Mouse (Mus musculus) limb, embryonic 15.5 days (tissue): Measurements from ENCODE around the gene Hamp2. TPM values are rescaled to one million over a fixed set of nuclear protein-coding genes. Genes with fewer than 3 reads are reported as not detected.
A peak's percentile ranks its signal among the peaks of the same experiment; 100 is the strongest.

Source experiments
- ATAC-seq: fragments of 200-750 bp; cut with Nextera tagmentation; 2 replicates; pipeline ENCODE4 v1.8.0; 2017; ENCODE audit warnings: low read depth, moderate TSS enrichment; ENCODE audit not compliant: insufficient number of reproducible peaks, low FRiP score, low TSS enrichment
- H3K27ac ChIP-seq: fragments of 300-500 bp; sonication (generic); 2 replicates; pipeline ENCODE4 v1.5.1; 2015; ENCODE audit warnings: moderate library complexity, mild to moderate bottlenecking, inconsistent platforms
- H3K27me3 ChIP-seq: fragments of 300-500 bp; sonication (generic); 2 replicates; pipeline ENCODE4 v1.6.1; 2015; ENCODE audit warnings: inconsistent platforms
- H3K36me3 ChIP-seq: fragments of 300-500 bp; sonication (generic); 2 replicates; pipeline ENCODE4 v1.6.1; 2015; ENCODE audit warnings: inconsistent platforms
- H3K4me1 ChIP-seq: fragments of 300-500 bp; sonication (generic); 2 replicates; pipeline ENCODE4 v1.6.1; 2015; ENCODE audit warnings: inconsistent platforms
- H3K4me2 ChIP-seq: fragments of 300-500 bp; sonication (generic); 2 replicates; pipeline ENCODE4 v1.6.1; 2015; ENCODE audit warnings: mild to moderate bottlenecking, inconsistent platforms
- H3K4me3 ChIP-seq: fragments of 300-500 bp; sonication (generic); 2 replicates; pipeline ENCODE4 v1.5.1; 2015; ENCODE audit warnings: mild to moderate bottlenecking, inconsistent platforms
- H3K9ac ChIP-seq: fragments of 300-500 bp; sonication (generic); 2 replicates; pipeline ENCODE4 v1.6.1; 2015; ENCODE audit warnings: inconsistent platforms
- H3K9me3 ChIP-seq: fragments of 300-500 bp; sonication (generic); 2 replicates; pipeline ENCODE4 v1.6.1; 2016; ENCODE audit warnings: inconsistent platforms
- WGBS: fragments of 180-500 bp; shearing (Covaris S2); methylation state at CpG from one replicate; pipeline ENCODE4 v1.1.7; 2015; 5-methylcytosine and 5-hydroxymethylcytosine counted together
- polyA plus RNA-seq: library from polyadenylated mRNA; unstranded; fragments of >200 nt; fragmentation: Nextera tagmentation; extraction: Ambion mirVana; gene quantifications from 2 replicates; pipeline ENCODE4 v1.2.1, GENCODE M21; 2015

Gene Hamp2
- polyA plus RNA-seq, 1 experiment from 2014 or later, result not detected

- H3K27me3 ChIP-seq, result no peaks in the 10 kb centered on the region
- H3K36me3 ChIP-seq, result peaks cover 12% of the 10 kb centered on the region
- no peaks in the 10 kb centered on the region for H3K9me3 ChIP-seq
- no peak overlapping the region for H3K27ac ChIP-seq
- H3K9ac ChIP-seq, result no peak overlapping the region
- ATAC-seq, result no peak
- WGBS, result 88% methylated on average over 6 of the region's 6 CpGs
- peaks cover 22% of the 10 kb centered on the region for H3K4me1 ChIP-seq
- no peak overlapping the region for H3K4me2 ChIP-seq
- H3K4me3 ChIP-seq, result no peak overlapping the region
Observed at GRCm38 (mm10) chr7:30959786-30960349, 35.4 kb upstream of the Hamp2 start.

GRCm38 (mm10) chr7:30958866-30959487 is 34.5 kb upstream of the Hamp2 start:
- Histone ChIP-seq H3K9ac (no peak overlapping the region), H3K4me3 (no peak overlapping the region), H3K27ac (no peak overlapping the region), H3K27me3 (no peaks in the 10 kb centered on the region), H3K36me3 (peaks cover 21% of the 10 kb centered on the region), H3K4me2 (no peak overlapping the region), H3K4me1 (peaks cover 23% of the 10 kb centered on the region), H3K9me3 (no peaks in the 10 kb centered on the region)
- 94% methylated on average over 9 of the region's 9 CpGs for WGBS
- ATAC-seq, result no peak

GRCm38 (mm10) chr7:30958109-30958865 is 33.8 kb upstream of the Hamp2 start:
- WGBS, result 72% methylated on average over 28 of the region's 28 CpGs

GRCm38 (mm10) chr7:30957367-30957783 is 32.9 kb upstream of the Hamp2 start:
- WGBS, result under 1% methylated on average over 43 of the region's 43 CpGs
- Histone ChIP-seq H3K9me3 (no peaks in the 10 kb centered on the region), H3K4me1 (peaks cover 23% of the 10 kb centered on the region), H3K9ac (peak overlapping the region; percentile 99), H3K27ac (peak overlapping the region; percentile 99), H3K4me2 (peak overlapping the region; percentile 60), H3K27me3 (no peaks in the 10 kb centered on the region), H3K36me3 (peaks cover 37% of the 10 kb centered on the region), H3K4me3 (peak overlapping the region; percentile 92)
- peak; percentile 73 for ATAC-seq

More at GRCm38 (mm10) chr7:30958109-30958865, 33.8 kb upstream of the Hamp2 start:
- Histone ChIP-seq H3K27ac (peak overlapping the region; percentile 99), H3K9ac (peak overlapping the region; percentile 99), H3K4me1 (peaks cover 23% of the 10 kb centered on the region), H3K36me3 (peaks cover 28% of the 10 kb centered on the region), H3K9me3 (no peaks in the 10 kb centered on the region), H3K4me3 (peak overlapping the region; percentile 92), H3K27me3 (no peaks in the 10 kb centered on the region), H3K4me2 (peak overlapping the region; percentile 60)
- no peak for ATAC-seq

- Histone ChIP-seq H3K4me1 (peaks cover 23% of the 10 kb centered on the region), H3K9me3 (no peaks in the 10 kb centered on the region), H3K36me3 (peaks cover 42% of the 10 kb centered on the region), H3K27me3 (no peaks in the 10 kb centered on the region), H3K4me2 (peak within 1 kb of the TSS; percentile 84), H3K9ac (peak within 1 kb of the TSS; percentile 99), H3K4me3 (peak within 1 kb of the TSS; percentile 92), H3K27ac (peak within 1 kb of the TSS; percentile 99)
- peak; percentile 61 for ATAC-seq
- under 1% methylated on average over 29 of the region's 82 CpGs for WGBS
Observed at GRCm38 (mm10) chr7:30956756-30957366, 32.4 kb upstream of the Hamp2 start, which contains the start of gene Usf2. Gene Usf2 (minus strand): TSS chr7:30956803.

GRCm38 (mm10) chr7:30956357-30956751 is 31.9 kb upstream of the Hamp2 start:
- H3K9ac ChIP-seq, result peak overlapping the region; percentile 99
- peak overlapping the region; percentile 99 for H3K27ac ChIP-seq
- H3K4me3 ChIP-seq, result peak overlapping the region; percentile 92
- H3K27me3 ChIP-seq, result no peaks in the 10 kb centered on the region
- H3K9me3 ChIP-seq, result no peaks in the 10 kb centered on the region
- H3K4me2 ChIP-seq, result peak overlapping the region; percentile 84
- WGBS, result under 1% methylated on average over 28 of the region's 49 CpGs
- ATAC-seq, result peak; percentile 1; the same call in 1 of the 2 replicates
- H3K4me1 ChIP-seq, result peaks cover 23% of the 10 kb centered on the region
- H3K36me3 ChIP-seq, result peaks cover 46% of the 10 kb centered on the region

- Histone ChIP-seq H3K27ac (peak overlapping the region; percentile 99), H3K4me3 (peak overlapping the region; percentile 92), H3K4me1 (peaks cover 23% of the 10 kb centered on the region), H3K36me3 (peaks cover 51% of the 10 kb centered on the region), H3K9ac (peak overlapping the region; percentile 99), H3K9me3 (no peaks in the 10 kb centered on the region), H3K4me2 (peak overlapping the region; percentile 84), H3K27me3 (no peaks in the 10 kb centered on the region)
- peak; percentile 74 for ATAC-seq
- under 1% methylated on average over 53 of the region's 64 CpGs for WGBS
Observed at GRCm38 (mm10) chr7:30955584-30956356, 31.3 kb upstream of the Hamp2 start.

- Histone ChIP-seq H3K36me3 (peaks cover 58% of the 10 kb centered on the region), H3K4me1 (peaks cover 23% of the 10 kb centered on the region), H3K9me3 (no peaks in the 10 kb centered on the region), H3K27ac (no peak overlapping the region), H3K4me3 (peak overlapping the region; percentile 92), H3K27me3 (no peaks in the 10 kb centered on the region), H3K9ac (no peak overlapping the region), H3K4me2 (peak overlapping the region; percentile 84; the same call in 1 of the 2 replicates)
- WGBS, result 83% methylated on average over 12 of the region's 12 CpGs
- ATAC-seq, result no peak
Observed at GRCm38 (mm10) chr7:30954971-30955520, 30.6 kb upstream of the Hamp2 start.

- Histone ChIP-seq H3K9ac (no peak overlapping the region), H3K9me3 (no peaks in the 10 kb centered on the region), H3K27me3 (no peaks in the 10 kb centered on the region), H3K27ac (no peak overlapping the region), H3K4me2 (no peak overlapping the region), H3K36me3 (peaks cover 64% of the 10 kb centered on the region), H3K4me1 (peaks cover 23% of the 10 kb centered on the region), H3K4me3 (no peak overlapping the region)
- 88% methylated on average over 3 of the region's 3 CpGs for WGBS
- ATAC-seq, result no peak
Observed at GRCm38 (mm10) chr7:30954036-30954435, 29.6 kb upstream of the Hamp2 start.

- H3K4me1 ChIP-seq, result peaks cover 17% of the 10 kb centered on the region
- no peaks in the 10 kb centered on the region for H3K9me3 ChIP-seq
- H3K4me2 ChIP-seq, result no peak overlapping the region
- 81% methylated on average over 6 of the region's 6 CpGs for WGBS
- H3K27ac ChIP-seq, result no peak overlapping the region
- H3K4me3 ChIP-seq, result no peak overlapping the region
- H3K9ac ChIP-seq, result 0 out of 2 replicates have a peak overlapping the region, but pooled peaks have one; percentile 17
- H3K27me3 ChIP-seq, result no peaks in the 10 kb centered on the region
- ATAC-seq, result no peak
- peaks cover 64% of the 10 kb centered on the region for H3K36me3 ChIP-seq
Observed at GRCm38 (mm10) chr7:30953459-30953858, 29.0 kb upstream of the Hamp2 start.
